Mouse (Mus musculus): Measurements from ENCODE around the gene Polr2a.

DNA sequence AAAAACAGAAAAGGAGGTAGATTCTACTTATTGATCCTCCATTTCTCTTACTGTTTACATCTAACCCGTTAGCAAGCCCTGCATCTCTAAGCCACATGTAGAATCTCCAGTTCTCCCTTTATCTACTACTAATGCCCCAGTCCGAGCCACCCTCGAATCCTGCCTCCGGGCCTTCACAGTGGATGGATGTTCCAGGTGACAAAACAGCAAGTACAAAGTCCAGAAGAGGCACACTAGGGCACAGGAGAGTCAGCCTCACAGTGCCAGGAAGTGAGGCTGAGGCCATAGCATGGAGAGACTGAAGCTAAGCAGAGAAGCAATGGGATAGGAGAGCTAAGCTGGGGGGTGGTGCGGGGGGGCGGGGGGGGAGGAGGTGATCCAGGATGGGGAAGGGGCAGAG, 65.6 kb downstream of the Polr2a start:
- TF ChIP-seq CTCF (IDR thresholded peaks at IDR 0.05; ENCODE audit: low read depth) (no peak), EP300 (IDR thresholded peaks at IDR 0.05; ENCODE audit: low read depth) (peak; percentile 6; the same call in 1 of the 2 replicates)
